Mouse (Mus musculus) layer of hippocampus, postnatal 36 days (tissue): ENCODE measurements around the gene Ap3s2. TPM values are rescaled to one million over a fixed set of nuclear protein-coding genes. Genes with fewer than 3 reads are reported as not detected.

Experiments used
- DNase-seq, 2 experiments: peaks; one replicate each; pipeline ENCODE4 v3.0.0; 2022
- microRNA-seq, 2 experiments: library from miRNA; unstranded; fragments of <30 nt; microRNA quantifications; one replicate each; pipeline ENCODE4 v1.2.0; 2021
- total RNA-seq, 2 experiments: library from RNA; stranded (reverse); gene quantifications; 2 replicates each; pipeline ENCODE4 v1.2.3; 2021

Ap3s2 gene
- total RNA-seq, 2 experiments from 2014 or later, result 47.4 to 49.6 TPM

DNA sequence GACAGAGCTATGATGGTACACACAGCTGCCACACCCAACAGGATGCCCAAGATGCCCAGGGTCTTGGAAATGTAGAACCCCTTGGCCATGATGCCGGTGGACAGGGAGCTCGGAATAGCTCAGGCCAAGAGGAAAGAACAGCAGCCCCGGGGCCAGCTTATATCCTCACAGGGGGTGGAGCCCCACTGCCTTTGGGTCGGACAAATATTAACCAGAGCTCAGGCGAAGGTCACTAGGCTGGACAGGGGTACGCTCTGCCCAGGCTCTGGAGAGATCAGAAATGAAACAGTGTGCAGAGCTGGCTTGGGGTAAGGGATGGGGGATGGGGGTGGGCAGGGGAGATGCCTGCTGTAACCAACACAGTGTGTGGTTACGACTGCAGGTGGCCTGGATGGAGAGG is 78.3 kb downstream of the Ap3s2 start:
- DNase-seq, result no peak

DNA sequence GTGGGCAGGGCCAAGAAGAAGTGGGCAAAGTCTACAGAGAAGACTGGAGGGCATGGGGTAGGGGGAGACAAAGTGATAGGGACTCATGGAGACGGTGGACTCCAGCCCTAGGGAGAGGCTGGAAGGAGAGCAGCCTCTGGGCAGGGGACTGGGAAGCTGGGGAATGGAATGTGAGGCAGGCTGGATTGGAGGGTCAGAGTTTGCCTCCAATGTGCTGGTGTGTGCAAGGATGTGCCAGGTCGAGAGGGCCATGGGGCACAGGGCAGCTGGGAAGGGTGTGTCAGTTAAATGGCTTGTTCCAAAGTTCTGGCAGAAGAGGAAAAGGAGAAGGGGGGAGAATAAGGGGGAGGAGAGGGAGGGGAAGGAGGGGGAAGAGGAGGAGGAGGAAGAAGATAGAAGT is 83.2 kb downstream of the Ap3s2 start:
- DNase-seq, result no peak

DNA sequence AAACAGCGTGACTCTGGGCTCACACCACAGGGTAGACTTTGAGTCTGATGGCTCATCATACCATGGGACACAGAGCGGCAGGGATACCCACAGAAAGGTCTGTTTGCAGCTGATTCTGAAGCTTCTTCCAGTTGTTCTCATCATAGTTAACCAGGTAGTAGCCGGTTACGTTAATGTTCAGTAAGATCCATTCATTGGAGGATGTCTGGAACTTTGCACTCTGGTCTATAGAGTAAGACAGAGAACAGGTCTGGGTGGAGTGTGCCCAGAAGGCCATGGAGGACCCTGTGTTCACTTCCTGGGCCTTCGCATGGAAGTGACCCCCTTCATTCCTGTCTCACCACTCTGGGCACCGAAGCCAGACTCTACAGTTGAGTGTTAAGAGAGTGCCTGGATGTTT is 85.3 kb downstream of the Ap3s2 start:
- DNase-seq, result no peak

DNA sequence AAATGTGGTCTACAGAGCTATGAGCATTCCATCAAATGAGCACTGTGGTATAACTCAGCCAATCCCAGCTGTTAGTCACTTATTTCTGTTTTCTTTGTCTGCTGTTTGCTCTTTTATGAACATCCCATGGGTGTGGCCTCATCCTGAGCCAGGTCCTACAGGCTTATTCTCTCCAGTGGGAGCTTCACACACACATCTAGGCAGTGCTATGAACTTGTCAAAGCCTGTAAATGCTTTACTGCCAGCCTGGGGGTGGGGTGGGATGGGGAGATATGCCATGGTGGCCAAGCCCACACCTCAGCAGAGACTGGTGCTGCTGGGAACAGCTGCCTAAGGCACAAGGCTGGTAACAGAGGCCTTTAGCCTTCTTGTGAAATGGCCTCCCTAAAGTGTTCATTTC is 87.5 kb downstream of the Ap3s2 start:
- no peak for DNase-seq

DNA sequence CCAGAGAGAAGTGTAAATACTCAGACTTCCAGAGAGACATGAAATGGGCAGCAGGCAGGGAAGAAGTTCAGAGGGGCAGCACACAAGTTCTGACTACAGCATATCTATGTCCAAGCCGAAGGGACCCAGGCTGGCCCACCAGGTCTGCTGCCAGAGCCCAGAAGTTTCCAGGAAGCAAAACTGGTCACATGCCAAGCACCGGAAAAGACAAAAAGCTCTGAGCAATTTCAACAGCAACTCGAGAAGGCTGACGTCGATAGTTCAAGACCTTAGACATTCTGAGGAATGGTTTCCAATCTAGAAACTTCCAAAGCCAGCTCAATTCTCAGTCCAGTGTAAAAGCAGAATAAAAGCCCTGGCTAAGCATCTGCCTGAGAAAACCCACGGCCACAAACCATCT is 88.9 kb downstream of the Ap3s2 start:
- DNase-seq, result no peak

DNA sequence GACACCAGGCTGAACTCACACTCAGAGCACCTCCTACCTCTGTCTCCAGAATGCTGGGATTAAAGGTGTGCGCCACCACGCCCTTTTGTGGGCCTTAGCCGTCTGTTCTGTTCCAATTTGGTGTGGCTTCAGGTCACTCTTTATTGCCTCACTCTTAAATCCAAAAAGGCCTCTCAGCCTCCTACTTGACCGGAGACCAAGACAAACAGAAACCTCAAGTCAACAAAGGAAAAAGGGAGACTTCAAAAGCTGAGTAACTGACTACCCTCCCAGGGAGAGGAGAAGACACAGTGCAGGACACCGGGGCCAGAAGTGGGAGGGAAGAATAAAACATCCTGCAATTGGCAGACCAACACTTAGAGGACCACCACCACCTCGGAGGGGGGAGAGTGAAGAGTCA is 89.3 kb downstream of the Ap3s2 start:
- DNase-seq, result no peak

DNA sequence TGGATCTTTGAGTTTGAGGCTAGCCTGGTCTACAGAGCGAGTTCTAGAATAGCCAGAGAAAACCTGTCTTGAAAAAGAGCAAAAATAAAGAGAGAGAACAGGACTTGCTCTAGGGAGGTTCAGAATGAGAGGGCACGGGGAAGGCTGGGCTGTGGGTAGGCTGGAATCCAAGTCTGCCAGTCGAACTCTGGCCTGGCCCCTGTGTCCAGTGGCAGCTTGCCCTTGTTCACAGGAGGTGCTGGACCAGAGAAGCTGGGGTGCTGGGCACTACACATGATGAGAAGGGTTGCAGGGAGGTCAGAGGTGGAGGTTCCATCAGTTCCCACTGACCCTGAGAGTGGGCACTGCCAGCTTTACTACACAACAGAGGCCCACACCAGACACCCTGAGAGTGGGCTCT is 92.1 kb downstream of the Ap3s2 start:
- no peak for DNase-seq

Small RNAs within 50 kb of the gene (microRNA-seq; reads per million reads assigned to microRNA genes)
- gene Gm24541, result 0 reads per million in 2 experiments

Other genes starting within 250 kb of the Ap3s2 start
- 1 to 10 TPM; 1.9 to 2.3 TPM for gene Kif7, start 204.9 kb downstream of the Ap3s2 start, total RNA-seq
- under 1 TPM; 0.22 to 0.35 TPM for gene Plin1, start 187.7 kb downstream of the Ap3s2 start, total RNA-seq
- gene Pex11a, start 177.5 kb downstream of the Ap3s2 start, total RNA-seq, result 10 to 100 TPM; 10.3 to 10.9 TPM
- gene Wdr93, start 177.5 kb downstream of the Ap3s2 start, total RNA-seq, result under 1 TPM; 0.30 to 0.38 TPM
- gene Mesp1, start 126.9 kb downstream of the Ap3s2 start, total RNA-seq, result under 1 TPM in 1 of 2 experiments, not detected in 1; 0.30 TPM
- gene Mesp2, start 109.9 kb downstream of the Ap3s2 start, total RNA-seq, result 1 to 10 TPM; 1.1 to 1.6 TPM
- gene Anpep, start 59.6 kb downstream of the Ap3s2 start, total RNA-seq, result 1 to 10 TPM; 3.1 to 4.8 TPM
- gene Arpin, start 14.7 kb upstream of the Ap3s2 start, total RNA-seq, result 10 to 100 TPM; 12.0 to 13.4 TPM
- gene Zfp710, start 104.2 kb upstream of the Ap3s2 start, total RNA-seq, result 10 to 100 TPM; 21.7 to 23.1 TPM
- gene Idh2, start 194.7 kb upstream of the Ap3s2 start, total RNA-seq, result 10 to 100 TPM; 57.6 to 61.5 TPM